Mouse (Mus musculus): Measurements from ENCODE around the gene Smim20. TPM values are rescaled to one million over a fixed set of nuclear protein-coding genes. Genes with fewer than 3 reads are reported as not detected.

Smim20 gene
- total RNA-seq, 4 experiments from 2014 or later: 55.1 to 62.3 (median 58.3) TPM

GRCm38 (mm10) chr5:53265740-53266139 lies 1.1 kb upstream of the Smim20 start:
- DNase-seq (ENCODE audit: low spot score in 2 of 2): no peak

DNA sequence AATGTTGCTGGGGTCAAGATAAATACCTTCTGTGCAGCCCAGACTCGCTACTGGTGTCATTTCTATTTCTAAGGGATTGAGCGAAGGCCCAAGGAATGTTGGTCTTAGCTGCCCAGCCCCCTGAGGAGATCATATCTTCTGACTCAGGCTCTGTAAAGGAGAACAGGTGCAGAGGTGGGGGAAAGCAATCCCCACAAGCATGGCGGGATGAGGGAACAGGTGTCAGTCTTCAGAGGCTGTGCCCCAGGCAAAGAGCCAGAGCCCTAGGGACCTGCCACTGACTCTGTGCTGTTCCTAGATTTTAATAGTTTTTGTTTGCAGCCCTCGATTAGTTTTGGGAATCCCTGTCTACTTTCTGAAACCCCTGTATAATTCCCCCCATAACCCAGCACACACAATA lies 702 bp upstream of the Smim20 start:
- peak; percentile 38 to 67 for DNase-seq (ENCODE audit: low spot score in 2 of 2)

- DNase-seq (ENCODE audit: low spot score in 2 of 2): peak; percentile 48 to 55
Observed at GRCm38 (mm10) chr5:53268095-53268692, 1.3 kb downstream of the Smim20 start.

- DNase-seq (ENCODE audit: low spot score in 2 of 2): no peak
Observed at GRCm38 (mm10) chr5:53269799-53270198, 2.9 kb downstream of the Smim20 start.

- no peak for DNase-seq (ENCODE audit: low spot score in 2 of 2)
Observed at GRCm38 (mm10) chr5:53270947-53271711, 4.2 kb downstream of the Smim20 start.

GRCm38 (mm10) chr5:53272626-53273025 lies 5.7 kb downstream of the Smim20 start:
- DNase-seq (ENCODE audit: low spot score in 2 of 2): no peak

DNA sequence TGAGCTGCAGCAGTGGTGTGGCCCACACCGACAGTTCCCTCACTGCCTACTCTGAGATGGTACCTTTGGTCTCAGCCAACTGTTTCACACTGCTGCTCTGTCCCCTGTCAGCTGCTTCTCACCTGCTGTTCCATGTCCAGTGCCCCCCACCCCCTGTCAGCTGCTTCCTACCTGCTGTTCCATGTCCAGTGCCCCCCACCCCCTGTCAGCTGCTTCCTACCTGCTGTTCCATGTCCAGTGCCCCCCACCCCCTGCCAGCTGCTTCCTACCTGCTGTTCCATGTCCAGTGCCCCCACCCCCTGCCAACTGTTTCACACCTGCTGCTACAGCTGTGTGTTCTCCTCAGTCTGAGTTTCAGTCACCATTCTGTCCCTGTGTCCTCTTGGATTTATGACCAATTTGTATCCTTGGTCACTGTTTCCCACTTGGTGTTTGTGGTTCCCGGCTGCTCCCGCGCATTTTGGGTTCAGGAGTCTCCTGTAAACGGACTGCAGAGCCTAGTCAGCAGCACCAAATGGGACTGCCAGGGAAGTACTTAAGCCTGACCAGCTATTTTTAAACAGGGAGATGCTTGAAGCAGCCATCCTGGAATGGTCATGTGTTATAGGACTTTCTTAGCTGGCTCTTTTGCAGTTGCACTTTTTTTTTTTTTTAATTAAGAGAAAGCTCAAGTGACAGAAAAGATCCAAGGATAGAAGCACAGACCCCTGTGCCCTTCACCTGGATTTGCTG lies 7.0 kb downstream of the Smim20 start:
- peak in 1 of 2 experiments; percentile 27 for DNase-seq (ENCODE audit: low spot score in 2 of 2)

DNA sequence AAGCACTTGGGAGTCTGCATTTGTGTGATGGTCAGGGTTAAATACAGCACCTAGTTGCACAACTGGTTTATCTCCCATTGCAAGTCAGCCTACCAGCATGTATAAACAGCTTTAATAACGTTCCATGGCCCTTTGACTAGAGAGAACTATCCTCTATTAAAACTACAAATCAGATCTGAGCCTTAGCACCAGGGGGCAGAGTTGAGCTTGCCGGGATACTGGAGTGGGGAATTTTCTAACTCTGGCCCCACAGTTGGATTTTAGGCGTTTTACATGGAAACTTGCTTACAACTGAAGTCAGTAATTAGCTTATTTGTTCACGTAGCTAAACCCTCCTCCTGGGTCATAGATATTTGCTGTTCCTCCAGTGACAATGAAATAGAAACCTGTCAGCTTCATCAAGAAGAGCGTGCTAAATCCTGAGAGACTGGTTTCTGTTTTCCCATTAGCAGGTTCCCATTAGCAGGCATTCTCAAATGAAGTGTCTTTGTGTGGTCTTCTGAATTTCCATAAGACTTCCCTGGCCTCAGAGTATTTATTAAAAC lies 8.0 kb downstream of the Smim20 start:
- DNase-seq (ENCODE audit: low spot score in 2 of 2): peak; percentile 42 to 48

GRCm38 (mm10) chr5:53275376-53275775 lies 8.5 kb downstream of the Smim20 start:
- DNase-seq (ENCODE audit: low spot score in 2 of 2): no peak

DNA sequence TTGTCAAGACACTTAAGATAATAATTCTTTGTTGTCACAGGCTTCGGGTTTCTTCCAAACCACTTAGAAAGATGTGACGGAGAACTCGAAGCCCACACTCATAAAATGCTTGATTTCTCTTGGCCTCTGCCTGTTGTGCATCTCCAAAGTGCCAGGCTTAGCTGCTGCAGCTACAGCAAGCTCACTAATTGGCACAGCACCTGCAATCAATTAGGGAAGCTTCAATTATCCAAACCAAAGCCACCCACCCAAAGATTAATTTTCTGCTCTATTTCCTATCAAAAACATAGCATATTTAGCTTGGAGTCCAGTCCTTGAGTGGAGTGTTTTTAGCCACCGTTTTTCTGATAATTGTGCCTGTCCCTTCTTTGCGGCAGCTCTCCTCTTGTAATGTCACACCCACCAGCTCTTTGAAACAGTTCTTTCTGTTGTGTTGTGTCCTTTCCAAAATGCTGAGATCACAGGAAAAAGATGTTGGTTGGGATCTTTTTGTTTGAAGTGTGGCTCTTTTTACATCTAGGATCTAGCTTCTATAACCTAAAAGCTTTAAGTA lies 9.7 kb downstream of the Smim20 start:
- DNase-seq (ENCODE audit: low spot score in 2 of 2): no peak

GRCm38 (mm10) chr5:53277716-53278263 lies 10.9 kb downstream of the Smim20 start:
- DNase-seq (ENCODE audit: low spot score in 2 of 2): no peak

- no peak for DNase-seq (ENCODE audit: low spot score in 2 of 2)
Observed at GRCm38 (mm10) chr5:53279216-53279813, 12.4 kb downstream of the Smim20 start.

DNA sequence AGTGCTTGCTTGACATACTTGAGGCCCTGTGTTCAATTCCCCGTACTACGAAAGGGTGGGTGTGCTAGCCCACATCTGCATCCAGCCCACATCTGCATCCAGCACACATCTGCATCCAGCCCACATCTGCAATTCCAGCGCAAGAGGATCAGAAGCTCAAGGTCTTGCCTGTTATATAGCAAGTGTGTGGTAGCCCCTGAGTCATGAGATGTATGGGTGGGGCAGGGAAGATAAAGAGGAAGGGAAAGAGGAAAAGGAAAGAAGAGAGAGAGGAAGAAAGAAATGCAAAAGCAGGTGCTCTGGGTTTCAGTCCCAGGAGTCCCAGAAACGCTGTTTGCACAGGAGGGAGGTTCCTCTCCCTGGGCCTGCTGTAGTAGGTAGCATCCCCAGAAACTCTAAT lies 15.6 kb downstream of the Smim20 start:
- no peak for DNase-seq (ENCODE audit: low spot score in 2 of 2)

DNA sequence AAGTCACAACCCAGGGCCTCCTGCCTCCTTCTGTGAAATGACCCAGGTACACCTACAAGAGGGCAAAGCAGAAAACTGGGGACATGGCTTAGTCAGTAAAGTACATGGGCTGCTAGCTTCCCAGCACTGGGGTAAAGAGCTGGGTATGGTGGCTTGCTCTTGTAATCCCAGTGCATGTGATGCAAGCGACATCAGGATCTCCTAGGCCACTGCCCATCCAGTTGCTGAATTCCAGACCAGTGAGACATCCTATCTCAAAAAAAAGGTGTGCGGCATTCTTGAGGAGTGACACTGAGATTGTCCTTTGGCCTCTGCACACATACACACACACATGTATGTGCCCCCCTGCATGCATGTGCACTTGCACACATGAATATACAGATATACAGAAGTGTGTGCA lies 19.5 kb downstream of the Smim20 start:
- no peak for DNase-seq (ENCODE audit: low spot score in 2 of 2)

- DNase-seq (ENCODE audit: low spot score in 2 of 2): no peak
Observed at GRCm38 (mm10) chr5:53289438-53289837, 22.6 kb downstream of the Smim20 start.

DNA sequence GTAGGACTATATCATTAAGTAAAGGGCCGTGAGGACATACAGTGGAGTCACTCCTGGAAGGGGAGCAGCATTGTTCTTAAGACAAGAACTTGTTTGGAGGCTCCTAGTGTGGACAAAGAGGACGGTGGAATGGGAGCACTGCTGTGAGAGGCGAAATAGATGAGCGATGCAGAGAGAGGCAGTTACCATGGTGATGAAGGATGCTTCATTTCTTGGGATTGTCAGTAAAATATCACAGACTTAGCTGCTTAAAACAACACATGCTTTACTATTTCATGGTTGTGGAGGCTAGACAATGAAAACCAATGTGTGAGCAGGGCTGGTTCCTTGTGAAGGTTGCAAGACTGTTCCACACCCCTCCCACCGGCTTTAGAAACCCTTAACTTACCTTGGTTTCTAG lies 27.7 kb downstream of the Smim20 start:
- no peak for DNase-seq (ENCODE audit: low spot score in 2 of 2)

DNA sequence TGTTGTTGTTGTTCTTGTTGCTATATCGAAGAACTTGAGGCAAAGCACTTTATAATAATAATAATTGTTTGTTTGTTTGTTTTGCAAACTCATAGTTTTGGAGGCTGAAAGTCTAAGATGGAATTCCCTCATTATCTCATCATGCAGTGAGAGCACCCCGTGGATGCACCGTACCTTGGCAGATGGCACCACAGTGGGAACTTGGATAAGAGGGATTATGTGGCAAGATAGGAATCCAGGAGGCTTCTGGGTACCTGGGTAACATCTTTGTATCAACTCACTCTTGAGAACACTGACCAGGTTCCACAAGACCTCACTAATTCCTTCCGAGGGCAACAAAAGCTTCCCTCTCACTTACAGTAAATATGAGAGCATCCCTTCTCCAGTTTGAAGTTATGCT lies 30.1 kb downstream of the Smim20 start:
- no peak for DNase-seq (ENCODE audit: low spot score in 2 of 2)

DNA sequence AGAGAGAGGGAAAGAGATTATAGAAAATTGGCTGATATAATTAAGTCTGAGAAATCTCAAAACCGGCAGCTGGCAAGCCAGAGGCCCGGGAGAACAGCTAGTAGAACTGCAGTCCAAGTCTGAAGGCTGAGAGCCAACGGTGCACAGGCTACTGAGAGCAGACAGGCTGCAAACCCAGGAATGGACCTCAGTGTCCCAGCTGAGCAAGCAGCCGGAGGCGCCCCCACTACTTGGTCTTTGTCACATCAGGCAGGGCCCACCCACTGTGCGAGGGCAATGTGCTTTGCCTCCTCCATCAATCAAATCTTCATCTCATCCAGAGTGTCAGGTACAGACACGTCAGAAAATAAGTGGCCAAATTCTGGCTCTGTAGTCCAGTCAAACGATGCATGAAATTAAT lies 34.6 kb downstream of the Smim20 start:
- peak in 1 of 2 experiments; percentile 21 for DNase-seq (ENCODE audit: low spot score in 2 of 2)

DNA sequence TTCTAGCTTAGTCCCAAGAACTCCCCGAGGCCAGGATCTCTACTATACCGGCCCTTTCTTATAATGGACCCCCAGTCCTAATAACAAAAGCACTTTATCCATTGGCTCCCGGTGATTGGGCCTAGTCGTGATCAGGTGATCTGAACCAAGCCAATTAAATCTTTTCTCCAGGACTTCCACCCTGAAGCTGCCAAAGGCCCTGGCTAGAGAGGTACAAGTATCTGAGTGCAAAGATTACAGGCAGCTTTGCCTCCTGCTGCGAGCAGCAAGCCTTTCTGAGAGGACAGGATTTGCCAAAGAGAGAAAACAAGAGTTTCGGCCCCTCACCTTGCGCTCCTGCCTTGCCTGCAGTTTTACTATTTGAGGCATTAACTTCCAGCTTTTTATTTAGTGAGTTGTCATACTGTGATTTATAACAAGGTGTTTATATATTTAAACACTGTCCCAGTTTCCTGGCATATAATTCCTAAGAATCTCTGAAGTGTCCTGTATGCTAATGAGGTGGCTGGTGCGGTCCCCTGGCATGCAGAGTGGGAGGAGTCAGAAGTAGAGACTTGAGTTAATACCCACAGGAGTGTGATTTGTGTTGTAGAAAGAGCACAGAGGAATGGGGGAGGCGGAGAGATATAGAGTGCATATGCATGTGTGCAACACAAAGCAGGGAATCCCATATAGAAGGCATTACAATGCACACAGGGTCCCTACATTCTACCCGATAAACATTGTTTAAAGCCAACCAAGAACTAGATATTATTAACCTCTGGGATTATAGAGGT lies 36.2 kb downstream of the Smim20 start:
- DNase-seq (ENCODE audit: low spot score in 2 of 2): no peak

GRCm38 (mm10) chr5:53303941-53304340 lies 37.1 kb downstream of the Smim20 start:
- no peak for DNase-seq (ENCODE audit: low spot score in 2 of 2)

Measured in gastrocnemius, adult 8-10 months (tissue).